In the genomic region with DNA sequence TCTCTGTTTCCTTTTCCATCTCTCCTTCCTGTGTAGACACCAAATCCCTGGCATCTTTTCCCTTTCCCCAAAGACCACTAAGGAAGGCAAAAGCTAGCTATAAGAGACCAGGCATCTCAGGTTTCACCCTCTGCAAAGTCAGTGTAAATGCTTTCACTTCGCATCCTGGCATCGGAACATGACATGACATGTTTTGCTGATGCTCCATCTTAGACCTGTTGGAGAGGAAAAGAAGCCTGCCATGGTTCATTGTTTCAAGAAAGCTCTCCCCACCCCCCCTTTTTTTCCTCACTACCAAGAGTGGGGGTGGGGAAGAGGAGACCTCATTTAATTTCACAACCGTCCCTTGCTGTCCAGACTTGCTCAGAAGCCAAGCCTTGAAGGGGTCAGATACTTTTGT, we compare ENCODE assay signal across 25 mouse cellular contexts.
DNase-seq lines count a peak whose midpoint lies in the region; ATAC-seq lines count a peak whose summit lies in the region.
"Had no signal": no experiment of that assay in that cellular context is flagged by ENCODE, and none has a peak within 500 bp of the region (broad histone marks: within the 10 kb centered on the region; RNA-seq: fewer than 3 reads in every experiment).

No protein-coding gene starts in this region.

- H3K9me3 ChIP-seq in midbrain, embryonic 15.5 days, result no peaks in the 10 kb centered on the region
- peaks cover 6% of the 10 kb centered on the region; the same call in 1 of the 2 replicates for H3K9me3 ChIP-seq in midbrain, embryonic 10.5 days (replicated peaks)
- H3K9me3 ChIP-seq in embryonic facial prominence, embryonic 14.5 days (ENCODE audit: control insufficient read depth, low read length), result peaks cover 9% of the 10 kb centered on the region
- H3K9me3 ChIP-seq: liver, embryonic 13.5 days had no signal

- DNase-seq in midbrain, embryonic 10.5 days (ENCODE audit: low spot score), result no peak
- peak; percentile 29 for DNase-seq in embryo, embryonic 9.5 days (ENCODE audit: extremely low spot score)
- peak; percentile 84 for DNase-seq in embryonic facial prominence, embryonic 14.5 days (ENCODE audit: low spot score)
- DNase-seq in natural killer cell, adult 2 months (ENCODE audit: low spot score in 2 of 2), result no peak
- DNase-seq in cerebellum, postnatal 14 days, result no peak
- DNase-seq: adrenal gland, postnatal 25 days; cerebellum, adult 11-12 months; cerebellum, adult 9-11 months; heart, adult 2 months; heart, postnatal 10 days; kidney, adult 11 months; kidney, postnatal 25 days; liver, embryonic 13.5 days; lung, adult 2 months; lung, postnatal 10 days; right cerebral cortex, postnatal 25 days had no signal

- whole genome bisulfite sequencing in midbrain, embryonic 15.5 days, result 72% methylated on average over 3 of the region's 3 CpGs
- 70% methylated on average over 3 of the region's 3 CpGs for WGBS in midbrain, embryonic 10.5 days
- WGBS in embryonic facial prominence, embryonic 14.5 days, result 14% methylated on average over 3 of the region's 3 CpGs

- H3K4me2 ChIP-seq in midbrain, embryonic 15.5 days, result no peak overlapping the region
- H3K4me2 ChIP-seq in embryonic facial prominence, embryonic 14.5 days (ENCODE audit: low read depth, low read length), result no peak overlapping the region
- H3K4me2 ChIP-seq: heart, embryonic 13.5 days; hindbrain, embryonic 14.5 days; kidney, embryonic 15.5 days; limb, embryonic 13.5 days; liver, embryonic 13.5 days had no signal

- peak overlapping the region; percentile 1; the same call in 1 of the 2 replicates for H3K27ac ChIP-seq in midbrain, embryonic 15.5 days
- no peak overlapping the region for H3K27ac ChIP-seq in midbrain, embryonic 10.5 days (replicated peaks)
- H3K27ac ChIP-seq in embryonic facial prominence, embryonic 14.5 days (replicated peaks; ENCODE audit: low read depth, low read length), result no peak overlapping the region
- H3K27ac ChIP-seq: heart, adult 2 months; heart, embryonic 13.5 days; hindbrain, embryonic 14.5 days; kidney, embryonic 15.5 days; left cerebral cortex, adult 2 months; limb, embryonic 13.5 days; liver, embryonic 13.5 days; macrophage had no signal

- no peaks in the 10 kb centered on the region for H3K36me3 ChIP-seq in midbrain, embryonic 15.5 days (replicated peaks)
- H3K36me3 ChIP-seq in midbrain, embryonic 10.5 days, result no peaks in the 10 kb centered on the region
- no peaks in the 10 kb centered on the region for H3K36me3 ChIP-seq in embryonic facial prominence, embryonic 14.5 days (ENCODE audit: control insufficient read depth, insufficient read depth, low read length)
- H3K36me3 ChIP-seq: heart, embryonic 13.5 days; kidney, embryonic 15.5 days; limb, embryonic 13.5 days; liver, embryonic 13.5 days had no signal

- no peaks in the 10 kb centered on the region for H3K27me3 ChIP-seq in midbrain, embryonic 15.5 days (replicated peaks)
- no peaks in the 10 kb centered on the region for H3K27me3 ChIP-seq in midbrain, embryonic 10.5 days (ENCODE audit: low read depth, poor library complexity, severe bottlenecking)
- no peaks in the 10 kb centered on the region for H3K27me3 ChIP-seq in embryonic facial prominence, embryonic 14.5 days (replicated peaks; ENCODE audit: control insufficient read depth, insufficient read depth, low read length)
- H3K27me3 ChIP-seq: kidney, embryonic 15.5 days; limb, embryonic 13.5 days; liver, embryonic 13.5 days had no signal

- H3K9ac ChIP-seq in midbrain, embryonic 15.5 days, result no peak overlapping the region
- no peak overlapping the region for H3K9ac ChIP-seq in embryonic facial prominence, embryonic 14.5 days (ENCODE audit: low read depth, low read length)
- H3K9ac ChIP-seq: heart, embryonic 13.5 days; hindbrain, embryonic 14.5 days; kidney, embryonic 15.5 days; limb, embryonic 13.5 days; liver, embryonic 13.5 days had no signal

- H3K4me3 ChIP-seq in midbrain, embryonic 15.5 days, result no peak overlapping the region
- H3K4me3 ChIP-seq in midbrain, embryonic 10.5 days, result no peak overlapping the region
- no peak overlapping the region for H3K4me3 ChIP-seq in embryonic facial prominence, embryonic 14.5 days (ENCODE audit: low read depth, low read length)
- H3K4me3 ChIP-seq: heart, adult 2 months; heart, embryonic 13.5 days; kidney, embryonic 15.5 days; left cerebral cortex, adult 2 months; limb, embryonic 13.5 days; liver, embryonic 13.5 days had no signal

- ATAC-seq in midbrain, embryonic 15.5 days (replicated peaks), result no peak
- ATAC-seq in embryonic facial prominence, embryonic 14.5 days (ENCODE audit: low read depth), result peak; percentile 38; the same call in 1 of the 2 replicates
- no peak for ATAC-seq in inflammation-experienced regulatory T-cells, adult 6 months
- ATAC-seq: forebrain, embryonic 16.5 days had no signal

- no peaks in the 10 kb centered on the region for H3K4me1 ChIP-seq in midbrain, embryonic 15.5 days
- H3K4me1 ChIP-seq in midbrain, embryonic 10.5 days, result peaks cover 6% of the 10 kb centered on the region; the same call in 1 of the 2 replicates
- 0 out of 2 replicates have a peak, but pooled peaks cover 5% of the 10 kb centered on the region for H3K4me1 ChIP-seq in embryonic facial prominence, embryonic 14.5 days (ENCODE audit: control insufficient read depth, insufficient read depth, low read length)
- H3K4me1 ChIP-seq: liver, embryonic 13.5 days had no signal

Comparison
In these comparisons a context has a peak if more than half of its experiments do, and no peak if none do; other contexts are left out.
1. DNase-seq: peak in embryo, embryonic 9.5 days (single experiment) and embryonic facial prominence, embryonic 14.5 days (single experiment); none in midbrain, embryonic 10.5 days (single experiment), natural killer cell, adult 2 months (0 of 2) and cerebellum, postnatal 14 days (0 of 2).